Mouse (Mus musculus) hindbrain, embryonic 13.5 days (tissue): ENCODE data around the gene Cep57l1. TPM values are rescaled to one million over a fixed set of nuclear protein-coding genes. Genes with fewer than 3 reads are reported as not detected.

ENCODE experiments used
- ATAC-seq: fragments of 200-750 bp; cut with Nextera tagmentation; 2 replicates; pipeline ENCODE4 v1.8.0; 2017; ENCODE audit warnings: moderate TSS enrichment; ENCODE audit not compliant: low FRiP score
- H3K27ac ChIP-seq: fragments of 300-500 bp; sonication (generic); 2 replicates; pipeline ENCODE4 v1.5.1; 2015; ENCODE audit warnings: inconsistent platforms, mild to moderate bottlenecking, moderate library complexity
- H3K27me3 ChIP-seq: fragments of 300-500 bp; sonication (generic); 2 replicates; pipeline ENCODE4 v1.6.1; 2015; ENCODE audit warnings: mild to moderate bottlenecking, inconsistent platforms
- H3K36me3 ChIP-seq: fragments of 300-500 bp; sonication (generic); 2 replicates; pipeline ENCODE4 v1.6.1; 2015; ENCODE audit warnings: mild to moderate bottlenecking, inconsistent platforms
- H3K4me1 ChIP-seq: fragments of 300-500 bp; sonication (generic); replicated peaks from 2 replicates; pipeline ENCODE4 v1.6.1; 2015; ENCODE audit warnings: inconsistent platforms
- H3K4me2 ChIP-seq: fragments of 300-500 bp; sonication (generic); 2 replicates; pipeline ENCODE4 v1.6.1; 2015; ENCODE audit warnings: inconsistent platforms, mild to moderate bottlenecking, moderate library complexity
- H3K4me3 ChIP-seq: fragments of 300-500 bp; sonication (generic); 2 replicates; pipeline ENCODE4 v1.5.1; 2015; ENCODE audit warnings: mild to moderate bottlenecking, inconsistent platforms
- H3K9ac ChIP-seq: fragments of 300-500 bp; sonication (generic); 2 replicates; pipeline ENCODE4 v1.6.1; 2015; ENCODE audit warnings: mild to moderate bottlenecking, inconsistent platforms
- H3K9me3 ChIP-seq: fragments of 300-500 bp; sonication (generic); 2 replicates; pipeline ENCODE4 v1.6.1; 2016; ENCODE audit warnings: inconsistent platforms
- WGBS: fragments of 180-500 bp; shearing (Covaris S2); methylation state at CpG from one replicate; pipeline ENCODE4 v1.1.7; 2015; 5-methylcytosine and 5-hydroxymethylcytosine counted together
- microRNA-seq: library from miRNA; unstranded; fragments of <30 nt; microRNA quantifications from one replicate; pipeline ENCODE4, GENCODE M21; 2016
- polyA plus RNA-seq: library from polyadenylated mRNA; unstranded; fragments of >200 nt; fragmentation: Nextera tagmentation; extraction: Ambion mirVana; gene quantifications from 2 replicates; pipeline ENCODE4 v1.2.1, GENCODE M21; 2015

Gene Cep57l1
- polyA plus RNA-seq, 1 experiment from 2014 or later = 14.4 TPM

DNA sequence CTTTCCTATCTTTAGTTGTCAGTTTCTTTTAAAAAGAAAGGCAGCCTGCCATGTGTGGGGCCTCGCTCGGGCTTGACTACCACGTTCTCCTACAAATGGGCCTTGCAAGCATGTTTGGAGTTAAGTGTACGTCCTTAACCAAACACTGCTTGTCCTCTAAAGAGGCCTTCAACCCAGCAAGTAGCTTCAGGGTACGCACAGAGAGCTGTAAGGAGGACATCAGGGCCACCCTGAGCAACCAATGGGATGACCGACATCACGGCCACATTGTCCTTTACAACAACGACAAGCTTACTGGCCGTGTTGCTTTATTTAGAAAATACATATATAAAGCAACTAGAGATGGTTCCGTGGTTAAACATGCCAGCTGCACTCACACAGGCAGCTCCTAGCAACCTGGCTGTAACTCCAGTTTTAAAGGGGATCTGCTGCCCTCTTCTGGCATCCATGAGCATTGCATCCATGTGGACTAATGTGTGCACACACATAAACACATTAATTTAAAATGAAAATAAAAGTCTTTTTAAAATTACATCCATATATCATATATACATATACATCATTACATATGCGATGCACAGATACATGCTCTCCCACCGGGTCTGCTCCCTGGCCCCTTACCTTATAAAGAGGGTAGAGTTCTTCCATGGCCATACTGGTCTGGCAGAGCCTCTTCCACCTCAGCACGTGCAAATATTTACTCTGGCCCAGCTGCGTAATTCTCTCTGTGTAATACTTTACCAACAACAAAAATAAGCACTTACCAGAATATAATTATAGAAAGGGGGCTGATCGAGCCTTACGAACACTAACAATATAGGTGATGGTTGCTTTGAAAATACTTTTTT, 126.9 kb downstream of the Cep57l1 start:
- no peaks in the 10 kb centered on the region for H3K36me3 ChIP-seq
- peaks cover 13% of the 10 kb centered on the region; the same call in 1 of the 2 replicates for H3K4me1 ChIP-seq
- H3K9ac ChIP-seq = no peak overlapping the region
- WGBS = 39% methylated on average over 16 of the region's 16 CpGs
- H3K4me2 ChIP-seq = no peak overlapping the region
- H3K27ac ChIP-seq = no peak overlapping the region
- H3K4me3 ChIP-seq = no peak overlapping the region
- peaks cover 19% of the 10 kb centered on the region for H3K27me3 ChIP-seq
- ATAC-seq = peak; percentile 50; the same call in 1 of the 2 replicates
- no peaks in the 10 kb centered on the region for H3K9me3 ChIP-seq

DNA sequence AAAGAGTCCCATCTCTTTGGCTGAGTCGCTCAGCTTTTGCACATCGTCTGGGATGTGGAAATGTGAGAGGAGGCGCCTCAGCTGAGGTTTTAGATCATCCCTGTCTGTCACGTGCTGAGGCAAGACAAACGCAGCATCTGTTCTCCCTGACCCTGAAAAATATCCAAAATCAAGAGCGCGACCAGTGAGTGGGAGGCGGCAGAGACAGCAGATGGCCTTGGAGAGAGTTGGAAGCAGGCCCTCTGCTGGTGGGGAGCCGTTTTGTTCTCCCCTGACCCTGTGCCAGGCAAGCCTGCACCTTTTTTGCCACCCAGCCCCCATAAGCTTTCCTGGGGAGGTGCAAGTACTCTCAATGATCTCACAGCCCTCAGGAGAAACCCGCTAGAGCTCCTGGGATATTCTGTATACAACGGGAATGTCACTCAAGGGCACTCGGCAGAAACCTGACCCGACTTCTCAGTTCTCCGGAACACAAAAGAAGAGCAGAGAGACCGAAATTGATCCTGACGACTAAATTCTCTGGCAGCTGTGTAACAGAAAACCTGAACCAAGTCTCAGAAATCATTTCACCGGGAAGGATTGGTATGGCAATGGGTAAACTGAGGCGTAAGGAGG, 130.8 kb downstream of the Cep57l1 start:
- Histone ChIP-seq H3K4me3 (peak overlapping the region; percentile 19; the same call in 1 of the 2 replicates), H3K9ac (no peak overlapping the region; the same call in 1 of the 2 replicates), H3K27ac (peak overlapping the region; percentile 35; the same call in 1 of the 2 replicates), H3K36me3 (no peaks in the 10 kb centered on the region), H3K27me3 (peaks cover 3% of the 10 kb centered on the region), H3K9me3 (no peaks in the 10 kb centered on the region), H3K4me2 (peak overlapping the region; percentile 46), H3K4me1 (peaks cover 9% of the 10 kb centered on the region; the same call in 1 of the 2 replicates)
- 28% methylated on average over 18 of the region's 18 CpGs for WGBS
- peak; percentile 65; the same call in 1 of the 2 replicates for ATAC-seq

DNA sequence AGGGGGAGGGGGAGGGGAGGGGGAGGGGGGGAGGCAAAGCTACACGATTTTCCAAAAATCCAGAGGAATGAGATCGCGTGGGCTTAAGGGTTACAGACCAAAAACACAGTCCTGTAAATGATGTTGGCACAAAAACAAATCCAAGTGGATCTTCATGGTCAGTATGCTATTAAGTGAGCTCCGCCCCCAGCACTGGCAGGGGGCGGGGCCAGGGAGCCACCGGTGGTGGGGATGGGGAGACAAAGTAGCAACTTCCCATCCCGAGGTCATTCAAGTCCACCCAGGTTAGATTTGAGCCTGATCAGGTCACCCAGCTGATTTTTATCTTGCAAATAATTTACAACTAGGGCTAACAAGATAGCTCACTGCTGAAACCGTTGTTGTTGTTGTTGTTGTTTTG, 132.3 kb downstream of the Cep57l1 start:
- WGBS = 76% methylated on average over 8 of the region's 8 CpGs

DNA sequence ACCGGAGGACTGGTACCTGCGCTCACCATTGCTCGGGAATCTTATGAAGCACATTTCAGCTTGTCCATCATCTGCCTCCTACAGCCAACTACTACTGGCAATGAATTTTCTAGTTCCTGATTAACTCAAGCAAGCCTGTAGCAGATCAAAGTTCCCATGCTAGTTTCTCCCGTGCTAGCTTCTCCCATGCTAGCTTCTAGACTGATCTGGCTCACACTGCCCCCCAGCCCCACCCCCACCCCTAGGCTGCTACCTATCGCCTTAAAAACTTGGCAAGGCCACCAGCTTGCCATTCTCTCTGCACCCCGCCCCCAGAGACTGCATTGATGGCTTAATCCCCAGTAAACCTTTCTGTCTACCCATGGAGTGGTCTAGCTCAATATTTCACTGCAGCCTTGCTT, 133.0 kb downstream of the Cep57l1 start:
- 84% methylated on average over 6 of the region's 6 CpGs for WGBS
- H3K27ac ChIP-seq = no peak overlapping the region
- H3K4me1 ChIP-seq = peaks cover 9% of the 10 kb centered on the region; the same call in 1 of the 2 replicates
- H3K27me3 ChIP-seq = 0 out of 2 replicates have a peak, but pooled peaks cover 2% of the 10 kb centered on the region
- no peaks in the 10 kb centered on the region for H3K9me3 ChIP-seq
- no peak overlapping the region for H3K9ac ChIP-seq
- no peak overlapping the region for H3K4me2 ChIP-seq
- ATAC-seq = no peak
- no peak overlapping the region for H3K4me3 ChIP-seq
- H3K36me3 ChIP-seq = no peaks in the 10 kb centered on the region

More for the DNA sequence above, 132.3 kb downstream of the Cep57l1 start:
- Histone ChIP-seq H3K9me3 (no peaks in the 10 kb centered on the region), H3K4me3 (no peak overlapping the region), H3K27ac (no peak overlapping the region), H3K4me1 (peaks cover 9% of the 10 kb centered on the region; the same call in 1 of the 2 replicates), H3K4me2 (no peak overlapping the region), H3K36me3 (no peaks in the 10 kb centered on the region), H3K9ac (no peak overlapping the region), H3K27me3 (0 out of 2 replicates have a peak, but pooled peaks cover 2% of the 10 kb centered on the region)
- ATAC-seq = no peak

DNA sequence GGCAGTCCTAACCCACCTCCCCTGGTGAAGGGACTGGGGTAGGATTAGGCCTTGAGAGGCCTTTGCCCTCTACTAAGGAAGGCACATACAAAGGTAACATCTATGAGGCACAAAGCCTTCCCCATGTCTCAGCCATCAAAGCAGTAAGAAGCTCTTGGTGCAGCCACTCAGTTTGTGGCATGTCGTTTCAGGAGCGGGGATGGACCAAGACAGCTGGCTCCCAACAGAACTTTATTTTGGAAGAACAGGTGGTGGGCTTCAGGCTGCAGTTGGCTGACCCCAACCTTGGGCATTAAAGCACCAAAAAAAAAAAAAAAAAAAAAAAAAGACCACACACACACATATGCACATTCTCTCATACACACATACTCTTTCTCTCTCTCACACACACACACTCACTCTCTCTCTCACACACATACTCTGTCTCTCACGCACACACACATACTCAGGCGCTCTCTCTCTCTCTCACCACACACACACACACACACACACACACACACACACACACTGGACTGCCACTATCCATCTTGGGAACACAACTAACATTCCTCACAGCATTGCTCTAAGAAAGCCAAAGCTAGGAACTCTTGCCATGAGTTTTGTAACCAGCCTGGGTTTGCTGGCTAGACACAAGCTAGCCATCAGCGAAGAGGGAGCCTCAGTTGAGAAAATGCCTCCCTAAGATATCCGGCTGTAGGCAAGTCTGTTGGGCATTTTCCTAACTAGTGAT, 133.7 kb downstream of the Cep57l1 start:
- no peak for ATAC-seq
- Histone ChIP-seq H3K4me2 (no peak overlapping the region), H3K4me1 (peaks cover 9% of the 10 kb centered on the region; the same call in 1 of the 2 replicates), H3K9me3 (no peaks in the 10 kb centered on the region), H3K4me3 (no peak overlapping the region), H3K36me3 (no peaks in the 10 kb centered on the region), H3K9ac (no peak overlapping the region), H3K27me3 (0 out of 2 replicates have a peak, but pooled peaks cover 2% of the 10 kb centered on the region), H3K27ac (no peak overlapping the region)
- WGBS = 90% methylated on average over 6 of the region's 6 CpGs

DNA sequence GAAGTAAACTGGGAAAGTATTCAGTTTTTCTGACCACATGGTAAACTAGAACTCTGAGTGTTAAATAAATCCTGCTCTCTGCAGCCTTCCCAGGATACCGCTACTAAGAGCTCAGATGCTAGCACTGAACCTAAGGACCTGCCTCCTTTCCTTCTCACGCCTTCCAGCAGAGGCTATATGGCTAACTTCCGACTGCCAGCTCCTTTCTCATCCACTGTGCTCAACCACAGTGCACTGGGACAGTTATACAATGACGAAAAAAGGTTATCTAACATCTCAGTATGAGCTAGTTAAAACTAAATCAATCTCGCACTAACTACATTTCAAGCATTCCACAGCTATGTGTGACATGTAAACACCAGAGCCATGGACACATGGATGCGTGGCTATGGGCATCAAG, 134.4 kb downstream of the Cep57l1 start:
- Histone ChIP-seq H3K4me1 (peaks cover 9% of the 10 kb centered on the region; the same call in 1 of the 2 replicates), H3K4me3 (no peak overlapping the region), H3K36me3 (no peaks in the 10 kb centered on the region), H3K4me2 (no peak overlapping the region), H3K27ac (no peak overlapping the region), H3K9ac (no peak overlapping the region), H3K27me3 (0 out of 2 replicates have a peak, but pooled peaks cover 2% of the 10 kb centered on the region), H3K9me3 (no peaks in the 10 kb centered on the region)
- no peak for ATAC-seq
- 87% methylated on average over 6 of the region's 6 CpGs for WGBS

DNA sequence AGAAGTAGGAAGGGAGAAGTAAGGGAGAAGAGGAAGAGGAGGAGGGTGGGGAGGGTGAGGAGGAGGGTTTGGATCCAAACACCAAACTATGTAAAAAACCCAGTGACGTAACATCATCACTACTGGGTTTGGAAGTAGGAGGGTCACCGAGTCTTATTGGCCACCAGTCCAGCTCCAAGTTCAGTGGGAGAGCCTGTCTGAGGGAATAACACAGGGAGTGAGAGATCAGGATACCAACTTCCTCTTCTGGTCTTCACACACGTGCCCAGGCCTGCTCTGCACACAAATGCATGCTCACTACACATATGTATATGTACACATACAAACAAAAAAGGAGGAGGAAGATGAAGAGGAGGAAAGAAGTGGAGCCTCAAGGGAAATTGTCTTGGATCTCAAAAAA, 135.3 kb downstream of the Cep57l1 start:
- Histone ChIP-seq H3K4me1 (peaks cover 9% of the 10 kb centered on the region; the same call in 1 of the 2 replicates), H3K9ac (no peak overlapping the region), H3K9me3 (no peaks in the 10 kb centered on the region), H3K27me3 (0 out of 2 replicates have a peak, but pooled peaks cover 2% of the 10 kb centered on the region), H3K36me3 (no peaks in the 10 kb centered on the region), H3K27ac (no peak overlapping the region), H3K4me2 (no peak overlapping the region), H3K4me3 (no peak overlapping the region)
- no peak for ATAC-seq
- WGBS = 79% methylated on average over 3 of the region's 3 CpGs

DNA sequence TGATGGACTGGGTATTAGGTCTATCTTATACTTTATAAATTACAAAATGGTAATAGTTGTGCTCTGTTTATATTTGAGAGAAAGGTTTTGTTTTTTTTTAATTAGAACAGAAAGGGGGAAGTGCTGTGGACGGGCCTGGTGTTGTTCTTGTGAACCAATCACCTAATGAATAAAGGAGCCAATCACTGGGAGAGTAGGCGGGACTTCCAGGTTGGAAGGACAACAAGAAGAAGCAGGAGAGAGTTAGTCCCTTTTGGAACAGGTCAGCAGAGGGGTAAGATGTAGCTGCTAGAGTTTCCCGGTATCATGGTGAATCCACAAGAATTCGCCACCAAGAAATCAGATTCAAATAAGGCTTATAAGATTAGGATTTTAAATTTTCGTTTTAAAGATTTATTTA, 139.5 kb downstream of the Cep57l1 start:
- H3K27me3 ChIP-seq = 0 out of 2 replicates have a peak, but pooled peaks cover 2% of the 10 kb centered on the region
- ATAC-seq = no peak
- H3K4me3 ChIP-seq = no peak overlapping the region
- H3K4me2 ChIP-seq = no peak overlapping the region
- 82% methylated on average over 5 of the region's 5 CpGs for WGBS
- no peaks in the 10 kb centered on the region for H3K4me1 ChIP-seq
- peaks cover 7% of the 10 kb centered on the region; the same call in 1 of the 2 replicates for H3K9me3 ChIP-seq
- no peak overlapping the region for H3K9ac ChIP-seq
- no peak overlapping the region for H3K27ac ChIP-seq
- no peaks in the 10 kb centered on the region; the same call in 1 of the 2 replicates for H3K36me3 ChIP-seq

Small RNAs within 50 kb of the gene (microRNA-seq; reads per million reads assigned to microRNA genes)
- gene Mir3473b = not detected

Other genes with a start within 250 kb of the Cep57l1 start
- gene Ccdc162, start 93.2 kb downstream of the Cep57l1 start, polyA plus RNA-seq = 0.50 and 1.5 TPM in 2 replicates
- gene Sesn1, start 64 bp upstream of the Cep57l1 start, polyA plus RNA-seq = 35.6 and 36.1 TPM in 2 replicates
- 7.0 and 7.1 TPM in 2 replicates for gene Armc2, start 208.6 kb upstream of the Cep57l1 start, polyA plus RNA-seq